Mouse (Mus musculus) liver, embryonic 14.5 days (tissue): ENCODE results near the gene Rbms3.

ENCODE experiments used
- CTCF ChIP-seq: IDR thresholded peaks from 2 replicates; pipeline ENCODE4 v1.5.1; 2016; ENCODE audit warnings: antibody characterized with exemption, low read depth, control low read depth
- EP300 ChIP-seq: IDR thresholded peaks from 2 replicates; pipeline ENCODE4 v1.6.1; 2016; ENCODE audit warnings: antibody characterized with exemption, low read depth

GRCm38 (mm10) chr9:116613276-116613675 lies 1016.4 kb downstream of the Rbms3 start:
- TF ChIP-seq EP300 (no peak), CTCF (no peak)
